Mouse (Mus musculus) lung, adult 2 months (tissue): ENCODE measurements around the gene Anxa11.
"Not testable (repeated sequence)": the region's sequence is repeated elsewhere in the genome, so short reads cannot be mapped to it uniquely, and the experiment has no call there.

Experiments
- CTCF ChIP-seq: fragments of 200-500 bp; IDR thresholded peaks from 2 replicates; pipeline ENCODE4 v1.5.1; 2011; ENCODE audit warnings: mild to moderate bottlenecking, low read length, control low read depth; ENCODE audit not compliant: insufficient read depth
- POLR2A ChIP-seq: fragments of 200-500 bp; IDR thresholded peaks from 2 replicates; pipeline ENCODE4 v1.6.1; 2011; ENCODE audit warnings: low read depth, mild to moderate bottlenecking, control low read depth, low read length, borderline replicate concordance; ENCODE audit errors: extremely low read depth

DNA sequence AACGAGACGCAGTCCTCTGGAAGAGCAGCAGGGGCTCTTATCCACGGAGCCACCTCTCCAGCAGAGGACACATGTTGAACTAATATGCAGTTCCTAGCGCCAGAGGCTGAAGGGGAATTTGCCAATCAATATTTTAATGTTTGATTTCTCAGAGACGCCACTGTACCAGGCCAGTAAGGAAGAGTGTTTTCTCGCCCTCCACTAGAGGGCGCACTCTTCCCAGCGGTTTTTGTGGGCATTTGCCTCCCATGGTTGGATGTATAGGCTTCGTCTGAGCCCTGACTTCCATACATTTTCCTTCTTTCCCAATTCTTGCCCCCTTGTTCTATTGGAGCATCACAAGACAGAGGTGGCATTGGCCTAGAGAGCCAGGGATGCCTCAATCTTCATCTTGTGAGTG is 65.3 kb downstream of the Anxa11 start:
- TF ChIP-seq POLR2A, CTCF: not testable (repeated sequence)
